8 mouse cellular contexts compared by ENCODE assay signal in genomic region chr5:34370840-34371239, GRCm38 (mm10). TPM values are rescaled to one million over a fixed set of nuclear protein-coding genes. Genes with fewer than 3 reads are reported as not detected.
DNase-seq lines count a peak whose midpoint lies in the region; ATAC-seq and TF ChIP-seq lines count a peak whose summit lies in the region.

No protein-coding gene starts in this region.

- ATAC-seq in erythroblast, adult 5-6 weeks (replicated peaks; ENCODE audit: low FRiP score, poor library complexity, severe bottlenecking): no peak
- ATAC-seq in liver, embryonic 13.5 days (ENCODE audit: low read depth): no peak
- ATAC-seq in monocyte, adult 5-6 weeks (replicated peaks; ENCODE audit: insufficient number of reproducible peaks, low FRiP score, low TSS enrichment, poor library complexity, severe bottlenecking): no peak

- peak overlapping the region; percentile 94 for H3K4me2 ChIP-seq in liver, embryonic 13.5 days

- H3K9ac ChIP-seq in liver, embryonic 13.5 days: peak overlapping the region; percentile 94

- peak overlapping the region; percentile 88 for H3K4me3 ChIP-seq in erythroblast, embryonic 14.5 days (replicated peaks)
- peak overlapping the region; percentile 91 for H3K4me3 ChIP-seq in thymus, adult 2 months (ENCODE audit: control insufficient read depth, insufficient read depth, low read length)
- peak overlapping the region; percentile 93 for H3K4me3 ChIP-seq in liver, embryonic 13.5 days (replicated peaks)

- no peak overlapping the region for H3K27ac ChIP-seq in thymus, adult 2 months (ENCODE audit: control insufficient read depth, insufficient read depth, low read length)
- H3K27ac ChIP-seq in liver, embryonic 13.5 days: peak overlapping the region; percentile 79; the same call in 1 of the 2 replicates

- H3K36me3 ChIP-seq in erythroblast, embryonic 14.5 days (ENCODE audit: control insufficient read depth): peaks cover 7% of the 10 kb centered on the region
- H3K36me3 ChIP-seq in thymus, adult 2 months (ENCODE audit: control insufficient read depth, insufficient read depth, low read length): no peaks in the 10 kb centered on the region
- no peaks in the 10 kb centered on the region for H3K36me3 ChIP-seq in liver, embryonic 13.5 days

- no peaks in the 10 kb centered on the region for H3K27me3 ChIP-seq in erythroblast, embryonic 14.5 days (ENCODE audit: control insufficient read depth)
- no peaks in the 10 kb centered on the region for H3K27me3 ChIP-seq in thymus, adult 2 months (ENCODE audit: control insufficient read depth, insufficient read depth, low read length)
- H3K27me3 ChIP-seq in liver, embryonic 13.5 days: no peaks in the 10 kb centered on the region

- no peaks in the 10 kb centered on the region for H3K9me3 ChIP-seq in erythroblast, embryonic 14.5 days (ENCODE audit: control insufficient read depth, low read length)
- H3K9me3 ChIP-seq in liver, embryonic 13.5 days (replicated peaks): no peaks in the 10 kb centered on the region

- TF ChIP-seq POLR2A in thymus, adult 2 months (IDR thresholded peaks at IDR 0.05; ENCODE audit: control insufficient read depth, extremely low read depth, insufficient read depth, low read length, poor library complexity): no peak

- H3K4me1 ChIP-seq in erythroblast, embryonic 14.5 days (ENCODE audit: control insufficient read depth): peaks cover 40% of the 10 kb centered on the region
- H3K4me1 ChIP-seq in thymus, adult 2 months (replicated peaks; ENCODE audit: control insufficient read depth, insufficient read depth, low read length): peaks cover 11% of the 10 kb centered on the region
- peaks cover 43% of the 10 kb centered on the region for H3K4me1 ChIP-seq in liver, embryonic 13.5 days (replicated peaks)

- 43% methylated on average over 8 of the region's 8 CpGs for WGBS in thymus, adult 2 months
- WGBS in liver, embryonic 13.5 days (ENCODE audit: insufficient replicate concordance): 24% methylated on average over 8 of the region's 8 CpGs

- no peak for DNase-seq in thymus, adult 2 months
- DNase-seq in thymus, postnatal 36 days: no peak
- DNase-seq in liver, embryonic 13.5 days: no peak
- no peak for DNase-seq in layer of hippocampus, postnatal 25 days (ENCODE audit: extremely low spot score in 1 of 2, low spot score in 1 of 2)
- no peak for DNase-seq in layer of hippocampus, adult 11-12 months (ENCODE audit: low spot score)

- TF ChIP-seq CTCF in thymus, adult 2 months (IDR thresholded peaks at IDR 0.05; ENCODE audit: borderline replicate concordance, control insufficient read depth, extremely low read depth, insufficient read depth, low read length, poor library complexity): no peak

RNA-seq across cellular contexts. Expression of gene Fam193a, which starts 1.1 kb away (rescaled TPM):
- 1.8 and 1.9 TPM in 2 replicates for polyA plus RNA-seq in erythroblast, embryonic 14.5 days (2012)
- total RNA-seq in erythroblast, adult 5-6 weeks (2015; ENCODE audit: low replicate concordance): 18.0 and 18.1 TPM in 2 replicates
- total RNA-seq in erythroblast, adult 5-6 weeks (2017; ENCODE audit: low replicate concordance): 12.5 and 16.9 TPM in 2 replicates
- 118 and 130 TPM in 2 replicates for polyA plus RNA-seq in thymus, adult 2 months (2012; rRNA removed)
- polyA plus RNA-seq in liver, embryonic 13.5 days (2015; fragmentation: Nextera tagmentation; extraction: Ambion mirVana): 3.8 and 3.9 TPM in 2 replicates
- 10 to 100 TPM; 37.0 to 42.2 TPM for total RNA-seq in layer of hippocampus, postnatal 25 days (2021)
- total RNA-seq in monocyte, adult 5-6 weeks (2017): 28.6 to 65.7 TPM (median 40.7 TPM) in 3 replicates

RNA-seq across cellular contexts. Expression of gene Rnf4, which starts 34.8 kb away (rescaled TPM):
- 3.5 and 4.1 TPM in 2 replicates for polyA plus RNA-seq in erythroblast, embryonic 14.5 days (2012)
- total RNA-seq in erythroblast, adult 5-6 weeks (2015; ENCODE audit: low replicate concordance): 32.8 and 33.4 TPM in 2 replicates
- total RNA-seq in erythroblast, adult 5-6 weeks (2017; ENCODE audit: low replicate concordance): 38.6 and 38.8 TPM in 2 replicates
- polyA plus RNA-seq in thymus, adult 2 months (2012; rRNA removed): 110 and 125 TPM in 2 replicates
- polyA plus RNA-seq in liver, embryonic 13.5 days (2015; fragmentation: Nextera tagmentation; extraction: Ambion mirVana): 79.1 and 89.1 TPM in 2 replicates
- total RNA-seq in layer of hippocampus, postnatal 25 days (2021): 10 to 100 TPM; 74.7 to 80.3 TPM
- total RNA-seq in monocyte, adult 5-6 weeks (2017): 155 to 183 TPM (median 179 TPM) in 3 replicates
